Mouse (Mus musculus): ENCODE results near the gene Rxrb. TPM values are rescaled to one million over a fixed set of nuclear protein-coding genes. Genes with fewer than 3 reads are reported as not detected.
A peak's percentile ranks its signal among the peaks of the same experiment; 100 is the strongest.

The Rxrb gene
- polyA plus RNA-seq, 1 experiment from 2014 or later: 35.7 TPM

GRCm38 (mm10) chr17:34038878-34039561 is 7.4 kb downstream of the Rxrb start, which contains the start of gene Col11a2:
Col11a2 (plus strand) TSS chr17:34039437.
- Histone ChIP-seq H3K9ac (replicated peaks; ENCODE audit: low read depth) (no peak within 1 kb of the TSS), H3K4me1 (ENCODE audit: insufficient read depth, low read depth, low read length) (0 out of 2 replicates have a peak, but pooled peaks cover 8% of the 10 kb centered on the region), H3K27ac (ENCODE audit: low read length) (no peak within 1 kb of the TSS), H3K27me3 (replicated peaks; ENCODE audit: insufficient read depth, low read length) (no peaks in the 10 kb centered on the region), H3K4me3 (ENCODE audit: low read depth, low read length) (peak within 1 kb of the TSS; percentile 12; the same call in 1 of the 2 replicates), H3K36me3 (ENCODE audit: insufficient read depth, low read length) (peaks cover 10% of the 10 kb centered on the region), H3K4me2 (replicated peaks; ENCODE audit: low read depth, low read length) (peak within 1 kb of the TSS; percentile 38), H3K9me3 (ENCODE audit: low read length) (no peaks in the 10 kb centered on the region)
- ATAC-seq: peak; percentile 29; the same call in 1 of the 2 replicates
- no peak for DNase-seq (ENCODE audit: low spot score)
- TF ChIP-seq EP300 (IDR thresholded peaks at IDR 0.05): no peak
- no peak for TF ChIP-seq CTCF (IDR thresholded peaks at IDR 0.05)
- WGBS: 5% methylated on average over 28 of the region's 28 CpGs

- Histone ChIP-seq H3K4me3 (ENCODE audit: low read depth, low read length) (no peak overlapping the region), H3K27me3 (replicated peaks; ENCODE audit: insufficient read depth, low read length) (no peaks in the 10 kb centered on the region), H3K9ac (replicated peaks; ENCODE audit: low read depth) (no peak overlapping the region), H3K4me2 (replicated peaks; ENCODE audit: low read depth, low read length) (no peak overlapping the region), H3K36me3 (ENCODE audit: insufficient read depth, low read length) (peaks cover 10% of the 10 kb centered on the region), H3K27ac (ENCODE audit: low read length) (no peak overlapping the region), H3K4me1 (ENCODE audit: insufficient read depth, low read depth, low read length) (0 out of 2 replicates have a peak, but pooled peaks cover 8% of the 10 kb centered on the region), H3K9me3 (ENCODE audit: low read length) (no peaks in the 10 kb centered on the region)
- ATAC-seq (no peak; the same call in 1 of the 2 replicates), DNase-seq (ENCODE audit: low spot score) (no peak)
- WGBS: 11% methylated on average over 17 of the region's 17 CpGs
- TF ChIP-seq CTCF (IDR thresholded peaks at IDR 0.05): no peak
- TF ChIP-seq EP300 (IDR thresholded peaks at IDR 0.05): no peak
Observed at GRCm38 (mm10) chr17:34039562-34040450, 8.2 kb downstream of the Rxrb start.

- no peaks in the 10 kb centered on the region for H3K9me3 ChIP-seq (ENCODE audit: low read length)
- no peak overlapping the region for H3K4me3 ChIP-seq (ENCODE audit: low read depth, low read length)
- H3K36me3 ChIP-seq (ENCODE audit: insufficient read depth, low read length): no peaks in the 10 kb centered on the region
- no peaks in the 10 kb centered on the region for H3K4me1 ChIP-seq (ENCODE audit: insufficient read depth, low read depth, low read length)
- no peak overlapping the region for H3K9ac ChIP-seq (replicated peaks; ENCODE audit: low read depth)
- DNase-seq (ENCODE audit: low spot score) (no peak), ATAC-seq (no peak)
- H3K27me3 ChIP-seq (replicated peaks; ENCODE audit: insufficient read depth, low read length): no peaks in the 10 kb centered on the region
- TF ChIP-seq EP300 (IDR thresholded peaks at IDR 0.05) (no peak), CTCF (IDR thresholded peaks at IDR 0.05) (no peak)
- WGBS: 76% methylated on average over 14 of the region's 14 CpGs
- no peak overlapping the region for H3K4me2 ChIP-seq (replicated peaks; ENCODE audit: low read depth, low read length)
- no peak overlapping the region for H3K27ac ChIP-seq (ENCODE audit: low read length)
Observed at GRCm38 (mm10) chr17:34045941-34046340, 14.3 kb downstream of the Rxrb start.

GRCm38 (mm10) chr17:34047404-34048050 is 15.9 kb downstream of the Rxrb start:
- no peak overlapping the region for H3K4me2 ChIP-seq (replicated peaks; ENCODE audit: low read depth, low read length)
- no peak overlapping the region for H3K27ac ChIP-seq (ENCODE audit: low read length)
- 86% methylated on average over 5 of the region's 5 CpGs for WGBS
- H3K36me3 ChIP-seq (ENCODE audit: insufficient read depth, low read length): no peaks in the 10 kb centered on the region
- no peaks in the 10 kb centered on the region for H3K27me3 ChIP-seq (replicated peaks; ENCODE audit: insufficient read depth, low read length)
- H3K4me3 ChIP-seq (ENCODE audit: low read depth, low read length): no peak overlapping the region
- TF ChIP-seq CTCF (IDR thresholded peaks at IDR 0.05) (no peak), EP300 (IDR thresholded peaks at IDR 0.05) (no peak)
- H3K9me3 ChIP-seq (ENCODE audit: low read length): no peaks in the 10 kb centered on the region
- H3K4me1 ChIP-seq (ENCODE audit: insufficient read depth, low read depth, low read length): no peaks in the 10 kb centered on the region
- no peak for ATAC-seq
- no peak overlapping the region for H3K9ac ChIP-seq (replicated peaks; ENCODE audit: low read depth)
- no peak for DNase-seq (ENCODE audit: low spot score)

GRCm38 (mm10) chr17:34057224-34057623 is 25.6 kb downstream of the Rxrb start:
- H3K4me3 ChIP-seq (ENCODE audit: low read depth, low read length): no peak overlapping the region
- no peaks in the 10 kb centered on the region for H3K27me3 ChIP-seq (replicated peaks; ENCODE audit: insufficient read depth, low read length)
- H3K9me3 ChIP-seq (ENCODE audit: low read length): no peaks in the 10 kb centered on the region
- 34% methylated on average over 7 of the region's 7 CpGs for WGBS
- no peak overlapping the region for H3K9ac ChIP-seq (replicated peaks; ENCODE audit: low read depth)
- no peaks in the 10 kb centered on the region for H3K36me3 ChIP-seq (ENCODE audit: insufficient read depth, low read length)
- ATAC-seq (peak; percentile 44), DNase-seq (ENCODE audit: low spot score) (no peak)
- no peak overlapping the region for H3K27ac ChIP-seq (ENCODE audit: low read length)
- H3K4me1 ChIP-seq (ENCODE audit: insufficient read depth, low read depth, low read length): no peaks in the 10 kb centered on the region
- H3K4me2 ChIP-seq (replicated peaks; ENCODE audit: low read depth, low read length): no peak overlapping the region
- TF ChIP-seq CTCF (IDR thresholded peaks at IDR 0.05) (no peak), EP300 (IDR thresholded peaks at IDR 0.05) (no peak)

GRCm38 (mm10) chr17:34068864-34069263 is 37.3 kb downstream of the Rxrb start:
- H3K9me3 ChIP-seq (ENCODE audit: low read length): no peaks in the 10 kb centered on the region
- no peak overlapping the region for H3K4me2 ChIP-seq (replicated peaks; ENCODE audit: low read depth, low read length)
- H3K27ac ChIP-seq (ENCODE audit: low read length): no peak overlapping the region
- no peaks in the 10 kb centered on the region for H3K4me1 ChIP-seq (ENCODE audit: insufficient read depth, low read depth, low read length)
- TF ChIP-seq CTCF (IDR thresholded peaks at IDR 0.05) (no peak), EP300 (IDR thresholded peaks at IDR 0.05) (no peak)
- H3K9ac ChIP-seq (replicated peaks; ENCODE audit: low read depth): no peak overlapping the region
- H3K27me3 ChIP-seq (replicated peaks; ENCODE audit: insufficient read depth, low read length): no peaks in the 10 kb centered on the region
- no peak for ATAC-seq
- no peaks in the 10 kb centered on the region for H3K36me3 ChIP-seq (ENCODE audit: insufficient read depth, low read length)
- DNase-seq (ENCODE audit: low spot score): no peak
- 43% methylated on average over 3 of the region's 3 CpGs for WGBS
- H3K4me3 ChIP-seq (ENCODE audit: low read depth, low read length): no peak overlapping the region

Data from lung, postnatal 0 days (tissue).